Mouse (Mus musculus) forebrain, embryonic 13.5 days (tissue): ENCODE results near the gene Nap1l4. TPM values are rescaled to one million over a fixed set of nuclear protein-coding genes. Genes with fewer than 3 reads are reported as not detected.

ENCODE experiments used
- ATAC-seq: fragments of 200-750 bp; cut with Nextera tagmentation; 2 replicates; pipeline ENCODE4 v1.8.0; 2017
- H3K27ac ChIP-seq: fragments of 300-500 bp; sonication (generic); 2 replicates; pipeline ENCODE4 v1.5.1; 2015; ENCODE audit warnings: inconsistent platforms, mild to moderate bottlenecking, moderate library complexity
- H3K27me3 ChIP-seq: fragments of 300-500 bp; sonication (generic); 2 replicates; pipeline ENCODE4 v1.6.1; 2015; ENCODE audit warnings: mild to moderate bottlenecking, inconsistent platforms
- H3K36me3 ChIP-seq: fragments of 300-500 bp; sonication (generic); 2 replicates; pipeline ENCODE4 v1.6.1; 2015; ENCODE audit warnings: mild to moderate bottlenecking, inconsistent platforms; ENCODE audit not compliant: poor library complexity, severe bottlenecking
- H3K4me1 ChIP-seq: fragments of 300-500 bp; sonication (generic); 2 replicates; pipeline ENCODE4 v1.6.1; 2015; ENCODE audit warnings: inconsistent platforms
- H3K4me2 ChIP-seq: fragments of 300-500 bp; sonication (generic); 2 replicates; pipeline ENCODE4 v1.6.1; 2015; ENCODE audit warnings: inconsistent platforms, mild to moderate bottlenecking, moderate library complexity
- H3K4me3 ChIP-seq: fragments of 300-500 bp; sonication (generic); 2 replicates; pipeline ENCODE4 v1.5.1; 2015; ENCODE audit warnings: mild to moderate bottlenecking, inconsistent platforms
- H3K9ac ChIP-seq: fragments of 300-500 bp; sonication (generic); 2 replicates; pipeline ENCODE4 v1.6.1; 2015; ENCODE audit warnings: mild to moderate bottlenecking, inconsistent platforms
- H3K9me3 ChIP-seq: fragments of 300-500 bp; sonication (generic); replicated peaks from 2 replicates; pipeline ENCODE4 v1.6.1; 2016; ENCODE audit warnings: inconsistent platforms
- WGBS: fragments of 180-500 bp; shearing (Covaris S2); methylation state at CpG from one replicate; pipeline ENCODE4 v1.1.7; 2015; 5-methylcytosine and 5-hydroxymethylcytosine counted together
- polyA plus RNA-seq: library from polyadenylated mRNA; unstranded; fragments of >200 nt; fragmentation: Nextera tagmentation; extraction: Ambion mirVana; gene quantifications from 2 replicates; pipeline ENCODE4 v1.2.1, GENCODE M21; 2015

Nap1l4 gene
- 346 and 367 TPM in 2 replicates for polyA plus RNA-seq

DNA sequence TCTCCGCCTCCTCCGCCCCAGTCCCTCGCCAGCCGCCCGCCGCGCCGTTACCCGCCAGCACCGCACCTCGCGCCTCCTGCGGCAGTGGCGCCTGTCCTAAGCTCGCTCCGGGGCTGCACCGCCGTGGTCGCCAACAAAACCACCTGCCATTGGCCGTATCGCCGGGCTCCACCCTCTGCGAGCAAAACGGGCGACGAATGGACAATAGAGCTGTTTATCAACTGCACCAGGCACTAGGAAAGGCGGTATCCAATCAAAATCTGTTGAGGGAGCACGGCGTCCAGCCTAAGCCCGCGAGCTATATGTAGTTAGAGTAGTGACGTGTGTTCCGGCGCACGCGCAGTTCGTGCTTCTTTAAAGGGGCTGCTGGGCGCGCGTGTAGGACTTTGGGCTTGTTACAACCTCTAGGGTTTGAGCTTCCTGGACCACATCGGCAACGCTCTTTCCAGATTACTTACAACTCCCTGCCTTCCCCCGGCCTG is at the start of gene Nap1l4:
Nap1l4 (minus strand) TSS at position 131 of the 482 bp plus-strand sequence.
- Histone ChIP-seq H3K27me3 (no peaks in the 10 kb centered on the region), H3K4me2 (peak within 1 kb of the TSS; percentile 87), H3K9ac (peak within 1 kb of the TSS; percentile 87), H3K4me1 (peaks cover 35% of the 10 kb centered on the region), H3K36me3 (peaks cover 21% of the 10 kb centered on the region), H3K9me3 (no peaks in the 10 kb centered on the region), H3K4me3 (peak within 1 kb of the TSS; percentile 80), H3K27ac (peak within 1 kb of the TSS; percentile 83)
- WGBS = under 1% methylated on average over 43 of the region's 43 CpGs
- peak; percentile 100 for ATAC-seq

DNA sequence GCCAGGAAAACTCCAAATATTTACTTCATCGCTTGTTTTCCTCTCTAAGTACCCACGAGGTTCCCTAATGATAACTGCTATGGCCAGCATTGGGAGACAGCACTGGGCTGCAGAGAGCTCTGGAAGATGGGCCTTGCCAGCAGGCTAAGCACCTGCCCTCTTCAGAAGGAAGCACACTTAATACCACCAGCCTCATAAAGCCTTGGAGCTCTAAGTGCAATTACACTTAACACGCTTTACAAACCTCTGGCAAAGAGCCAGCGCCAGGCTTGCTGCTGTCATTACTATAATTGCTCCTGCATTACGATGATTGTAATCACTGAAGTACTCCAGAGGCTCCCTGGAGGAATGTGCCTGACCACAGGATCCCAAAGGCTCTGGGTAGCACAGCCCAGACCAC is 46.0 kb upstream of the Nap1l4 start:
- Histone ChIP-seq H3K4me1 (peaks cover 30% of the 10 kb centered on the region), H3K9me3 (no peaks in the 10 kb centered on the region), H3K27me3 (no peaks in the 10 kb centered on the region), H3K4me2 (no peak overlapping the region), H3K27ac (peak overlapping the region; percentile 64), H3K9ac (peak overlapping the region; percentile 24; the same call in 1 of the 2 replicates), H3K4me3 (no peak overlapping the region), H3K36me3 (peaks cover 33% of the 10 kb centered on the region)
- WGBS = 52% methylated on average over 5 of the region's 5 CpGs
- peak; percentile 67; the same call in 1 of the 2 replicates for ATAC-seq

DNA sequence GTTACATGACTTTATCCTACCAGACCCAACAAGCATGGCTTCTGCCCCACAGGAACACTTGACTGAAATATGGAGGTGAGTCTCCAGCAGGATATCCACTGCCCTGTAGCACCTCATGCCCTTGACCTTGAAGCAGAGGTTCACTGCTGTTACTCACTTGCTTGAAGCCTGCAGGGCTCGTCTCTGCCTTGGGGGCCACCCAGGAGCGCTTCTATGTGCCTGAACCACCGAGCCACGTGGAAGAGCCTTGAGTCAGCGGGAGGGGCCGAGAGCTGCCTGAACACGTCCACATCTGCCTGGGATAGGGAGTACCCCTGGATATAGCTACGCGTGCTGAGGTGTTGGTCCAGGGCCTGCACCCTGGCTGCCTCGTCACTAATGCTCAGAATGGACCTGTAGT is 43.3 kb upstream of the Nap1l4 start:
- no peak overlapping the region for H3K4me2 ChIP-seq
- H3K9me3 ChIP-seq = no peaks in the 10 kb centered on the region
- peaks cover 19% of the 10 kb centered on the region for H3K4me1 ChIP-seq
- no peak overlapping the region for H3K27ac ChIP-seq
- no peaks in the 10 kb centered on the region for H3K27me3 ChIP-seq
- WGBS = 91% methylated on average over 10 of the region's 10 CpGs
- H3K4me3 ChIP-seq = no peak overlapping the region
- ATAC-seq = no peak
- peaks cover 57% of the 10 kb centered on the region for H3K36me3 ChIP-seq
- no peak overlapping the region for H3K9ac ChIP-seq

DNA sequence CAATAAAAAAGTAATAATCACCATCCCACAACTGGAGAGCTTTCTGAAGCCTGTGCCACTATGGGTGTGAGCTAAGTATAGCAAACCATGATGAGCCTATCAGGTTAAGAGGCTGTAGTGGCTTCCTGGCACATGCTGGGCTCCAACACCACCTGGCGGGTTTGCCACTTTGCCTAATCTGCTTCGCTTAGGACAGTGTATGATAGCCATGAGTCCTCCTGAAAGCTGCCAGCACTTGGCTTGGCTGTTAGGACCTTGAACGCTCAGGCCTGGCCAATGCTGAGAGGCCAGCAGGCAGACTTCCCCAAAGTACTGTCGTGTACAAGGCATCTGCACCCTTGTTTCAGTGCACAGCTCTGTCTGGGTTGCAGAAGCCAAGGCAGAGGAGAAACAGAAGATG is 39.1 kb upstream of the Nap1l4 start:
- Histone ChIP-seq H3K9me3 (no peaks in the 10 kb centered on the region), H3K36me3 (peaks cover 95% of the 10 kb centered on the region), H3K27ac (no peak overlapping the region), H3K9ac (no peak overlapping the region), H3K4me2 (no peak overlapping the region), H3K4me3 (no peak overlapping the region), H3K4me1 (no peaks in the 10 kb centered on the region), H3K27me3 (no peaks in the 10 kb centered on the region)
- ATAC-seq = no peak
- 91% methylated on average over 4 of the region's 4 CpGs for WGBS

DNA sequence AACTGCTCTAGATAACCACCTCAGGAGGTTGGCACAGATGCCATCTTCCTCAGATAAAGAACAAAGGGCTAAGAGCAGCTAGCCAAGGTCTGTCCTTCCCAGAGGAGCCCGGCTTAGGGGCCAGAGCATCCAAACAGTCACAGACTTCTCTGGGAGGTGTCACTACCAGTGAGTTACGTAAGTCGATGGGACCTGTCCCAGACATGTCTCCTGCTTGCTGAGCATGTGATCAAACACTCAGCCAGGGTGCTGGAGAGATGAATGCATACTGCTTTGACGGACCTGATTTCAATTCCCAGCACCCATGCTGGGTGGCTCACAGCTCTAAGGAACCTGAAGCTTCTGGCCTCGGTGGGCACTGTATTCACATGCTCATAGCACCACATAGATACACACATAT is 38.7 kb upstream of the Nap1l4 start:
- H3K9ac ChIP-seq = no peak overlapping the region
- H3K4me1 ChIP-seq = no peaks in the 10 kb centered on the region
- no peak overlapping the region for H3K4me3 ChIP-seq
- no peaks in the 10 kb centered on the region for H3K9me3 ChIP-seq
- no peak for ATAC-seq
- no peak overlapping the region for H3K4me2 ChIP-seq
- 97% methylated on average over 5 of the region's 5 CpGs for WGBS
- H3K27ac ChIP-seq = no peak overlapping the region
- peaks cover 95% of the 10 kb centered on the region for H3K36me3 ChIP-seq
- H3K27me3 ChIP-seq = no peaks in the 10 kb centered on the region

DNA sequence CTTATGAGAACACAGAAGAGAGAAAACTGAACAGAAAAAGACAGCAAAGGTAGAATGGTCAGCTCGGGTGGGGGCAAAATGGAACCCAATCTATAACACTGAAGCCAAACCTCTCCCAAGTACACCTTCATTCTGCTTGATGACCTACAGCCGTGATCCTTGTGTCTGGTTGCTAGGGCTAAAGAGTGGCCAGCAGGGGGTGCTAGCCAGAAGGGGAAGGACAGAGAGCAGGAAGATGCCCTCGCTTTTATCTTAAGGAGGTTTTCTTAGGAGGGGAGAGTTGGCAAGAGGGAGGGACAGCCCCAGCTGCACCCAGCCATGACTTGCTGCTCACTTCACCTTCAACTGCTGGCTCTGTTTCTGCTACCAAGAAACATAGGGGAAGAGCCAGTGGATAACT is 35.0 kb upstream of the Nap1l4 start:
- H3K9me3 ChIP-seq = no peaks in the 10 kb centered on the region
- no peaks in the 10 kb centered on the region for H3K27me3 ChIP-seq
- H3K4me1 ChIP-seq = no peaks in the 10 kb centered on the region
- H3K27ac ChIP-seq = no peak overlapping the region
- peaks cover 93% of the 10 kb centered on the region for H3K36me3 ChIP-seq
- H3K4me3 ChIP-seq = no peak overlapping the region
- no peak overlapping the region for H3K9ac ChIP-seq
- no peak for ATAC-seq
- H3K4me2 ChIP-seq = no peak overlapping the region
- WGBS = 34% methylated on average over 3 of the region's 3 CpGs

DNA sequence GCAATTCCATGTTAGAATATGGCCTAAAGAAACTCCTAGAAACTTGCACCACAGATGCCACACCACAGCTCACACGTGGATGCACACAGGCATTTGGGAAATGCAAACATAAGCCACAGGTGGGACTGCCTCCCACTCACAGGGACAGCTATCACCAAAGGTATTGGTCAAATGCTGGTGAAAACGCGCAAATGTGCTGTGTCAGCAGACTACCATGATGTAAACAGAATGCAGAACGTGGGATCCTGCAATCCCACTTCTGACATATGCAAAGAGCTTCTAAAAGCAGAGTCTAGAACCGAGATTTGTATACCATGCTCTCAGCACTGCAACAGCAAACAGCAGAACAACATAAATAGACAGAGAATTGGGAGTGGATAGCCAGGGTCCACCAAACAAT is 34.1 kb upstream of the Nap1l4 start:
- no peak overlapping the region for H3K27ac ChIP-seq
- ATAC-seq = no peak
- H3K36me3 ChIP-seq = peaks cover 93% of the 10 kb centered on the region
- no peak overlapping the region for H3K4me3 ChIP-seq
- H3K4me1 ChIP-seq = no peaks in the 10 kb centered on the region
- H3K4me2 ChIP-seq = no peak overlapping the region
- WGBS = 93% methylated on average over 5 of the region's 5 CpGs
- no peak overlapping the region for H3K9ac ChIP-seq
- H3K27me3 ChIP-seq = no peaks in the 10 kb centered on the region
- no peaks in the 10 kb centered on the region for H3K9me3 ChIP-seq

DNA sequence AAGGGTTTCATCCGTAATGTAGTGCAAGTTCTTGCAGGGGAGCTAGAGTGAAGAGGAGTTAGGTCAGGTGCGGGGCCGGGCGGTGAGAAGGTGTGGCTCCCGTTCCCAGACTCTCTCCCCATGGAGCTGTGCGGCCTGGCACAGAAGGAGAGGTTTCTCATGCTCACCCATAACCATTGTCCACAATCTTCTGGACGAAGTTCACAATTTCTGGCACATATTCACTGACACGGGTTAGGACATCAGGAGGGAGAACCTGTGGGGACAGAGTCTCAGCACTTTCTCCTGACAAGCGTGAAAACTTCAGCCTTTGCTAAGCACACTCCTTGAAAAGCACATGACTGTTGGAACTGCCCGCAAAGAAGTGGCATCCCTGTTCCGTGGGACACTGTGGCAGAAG is 26.8 kb upstream of the Nap1l4 start:
- WGBS = 95% methylated on average over 11 of the region's 11 CpGs
- H3K27me3 ChIP-seq = no peaks in the 10 kb centered on the region
- no peak overlapping the region for H3K4me3 ChIP-seq
- no peak overlapping the region for H3K9ac ChIP-seq
- no peaks in the 10 kb centered on the region for H3K4me1 ChIP-seq
- no peak overlapping the region for H3K4me2 ChIP-seq
- peaks cover 96% of the 10 kb centered on the region for H3K36me3 ChIP-seq
- H3K27ac ChIP-seq = no peak overlapping the region
- ATAC-seq = no peak
- no peaks in the 10 kb centered on the region for H3K9me3 ChIP-seq

DNA sequence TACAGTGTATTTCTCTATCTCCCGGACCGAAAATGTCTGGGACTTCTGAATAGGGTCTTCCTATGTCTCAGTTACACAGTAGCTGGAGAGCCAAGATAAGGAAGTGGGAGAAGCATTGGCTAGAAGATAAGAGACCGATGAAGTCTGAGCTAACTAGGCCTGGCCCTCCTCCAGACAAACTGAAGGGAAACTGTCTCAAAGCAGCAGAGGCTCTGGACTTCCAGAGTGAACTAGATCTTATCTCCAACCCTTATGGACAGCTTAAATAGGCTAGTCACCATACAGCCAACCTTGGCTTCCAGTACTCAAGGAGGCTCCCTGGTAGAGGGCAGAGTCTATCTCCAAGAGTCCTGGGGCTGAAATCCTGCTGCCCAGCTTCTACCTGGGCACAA is 16.7 kb upstream of the Nap1l4 start:
- Histone ChIP-seq H3K4me2 (no peak overlapping the region), H3K36me3 (peaks cover 97% of the 10 kb centered on the region), H3K9me3 (no peaks in the 10 kb centered on the region), H3K9ac (no peak overlapping the region), H3K4me3 (no peak overlapping the region), H3K27me3 (no peaks in the 10 kb centered on the region), H3K27ac (no peak overlapping the region), H3K4me1 (no peaks in the 10 kb centered on the region)
- 94% methylated on average over 3 of the region's 3 CpGs for WGBS
- no peak for ATAC-seq

DNA sequence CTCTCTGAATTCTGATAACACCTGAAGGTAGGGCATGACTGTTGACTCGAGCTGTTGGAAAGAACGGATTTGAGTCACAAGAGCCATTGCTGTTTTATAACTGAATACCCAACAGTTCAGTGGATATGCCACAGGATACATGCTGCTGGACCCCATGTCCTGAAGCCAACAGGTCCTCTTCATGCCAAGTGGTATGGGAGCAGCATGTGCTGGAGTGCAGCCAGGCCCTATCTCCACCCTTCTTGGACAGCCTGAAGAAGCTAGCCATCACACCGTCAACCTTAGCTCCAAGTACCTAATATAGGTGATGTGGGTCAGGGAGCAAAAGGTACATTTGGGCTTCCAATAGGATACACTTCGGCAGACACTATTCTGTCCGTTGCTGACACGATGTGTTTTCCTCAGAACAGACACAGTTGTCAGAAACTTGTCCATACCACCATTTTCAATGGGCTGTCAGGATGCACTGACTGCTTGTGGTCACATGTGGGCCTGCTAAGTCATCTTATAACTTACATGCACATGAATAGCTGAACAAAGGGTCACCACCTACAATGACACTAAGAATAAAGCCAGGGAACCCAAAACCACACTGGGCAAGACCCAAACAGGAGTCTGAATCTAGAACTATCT is 16.2 kb upstream of the Nap1l4 start:
- H3K4me2 ChIP-seq = no peak overlapping the region
- H3K9ac ChIP-seq = no peak overlapping the region
- no peak for ATAC-seq
- no peaks in the 10 kb centered on the region for H3K4me1 ChIP-seq
- no peaks in the 10 kb centered on the region for H3K9me3 ChIP-seq
- no peak overlapping the region for H3K27ac ChIP-seq
- peaks cover 97% of the 10 kb centered on the region for H3K36me3 ChIP-seq
- H3K4me3 ChIP-seq = no peak overlapping the region
- no peaks in the 10 kb centered on the region for H3K27me3 ChIP-seq
- 93% methylated on average over 6 of the region's 6 CpGs for WGBS

DNA sequence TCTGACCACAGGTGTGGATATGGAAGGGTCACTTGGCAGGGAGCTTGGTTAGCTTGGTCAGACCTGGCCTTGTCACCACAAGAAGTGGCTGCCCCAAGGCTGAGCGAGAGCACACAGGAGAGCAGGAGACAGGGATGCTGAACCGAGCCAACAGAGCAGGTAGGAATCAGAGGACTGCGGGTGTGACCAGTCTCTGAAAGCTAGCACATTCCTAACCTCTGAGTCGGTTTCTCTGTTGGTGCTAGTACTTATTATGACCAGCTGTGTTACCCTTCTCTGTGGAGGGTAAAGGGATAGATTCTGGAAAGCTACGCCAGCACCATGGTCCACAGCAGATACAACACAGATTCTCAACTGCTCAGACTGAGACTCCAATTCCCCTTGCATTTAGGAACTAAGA is 14.9 kb upstream of the Nap1l4 start:
- 89% methylated on average over 5 of the region's 5 CpGs for WGBS
- no peak overlapping the region for H3K4me3 ChIP-seq
- no peak overlapping the region for H3K9ac ChIP-seq
- no peak for ATAC-seq
- H3K4me1 ChIP-seq = no peaks in the 10 kb centered on the region
- H3K27ac ChIP-seq = no peak overlapping the region
- peaks cover 97% of the 10 kb centered on the region for H3K36me3 ChIP-seq
- H3K4me2 ChIP-seq = no peak overlapping the region
- no peaks in the 10 kb centered on the region for H3K9me3 ChIP-seq
- H3K27me3 ChIP-seq = no peaks in the 10 kb centered on the region

DNA sequence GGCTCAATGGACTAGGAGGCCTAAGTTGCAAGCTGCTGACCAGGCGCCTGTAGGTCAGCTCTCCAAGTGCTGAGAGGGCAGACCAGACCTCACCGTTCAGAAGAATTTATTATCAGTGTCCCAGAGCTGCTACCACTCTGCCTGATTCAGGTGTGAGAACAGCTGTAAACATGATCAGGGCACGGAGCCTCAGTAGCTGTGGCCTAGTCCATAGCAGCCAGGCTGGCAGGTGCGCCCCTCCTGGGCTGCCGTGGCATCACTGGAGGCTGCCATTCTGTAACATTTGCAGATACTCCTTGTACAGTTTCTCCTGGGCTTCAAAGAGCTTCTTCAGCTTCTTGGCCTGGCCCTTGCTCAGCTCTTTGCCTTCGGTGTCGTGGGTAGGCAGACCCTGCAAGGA is 8.7 kb upstream of the Nap1l4 start:
- Histone ChIP-seq H3K27ac (no peak overlapping the region), H3K4me3 (no peak overlapping the region), H3K27me3 (no peaks in the 10 kb centered on the region), H3K36me3 (peaks cover 95% of the 10 kb centered on the region), H3K9ac (no peak overlapping the region), H3K4me1 (no peaks in the 10 kb centered on the region), H3K9me3 (no peaks in the 10 kb centered on the region), H3K4me2 (no peak overlapping the region)
- no peak for ATAC-seq
- WGBS = 94% methylated on average over 7 of the region's 7 CpGs
